Mouse (Mus musculus): ENCODE data around the gene 3110009E18Rik.

- TF ChIP-seq CTCF (IDR thresholded peaks at IDR 0.05; ENCODE audit: extremely low read depth, insufficient read depth, low read length) (0 out of 2 replicates have a peak, but pooled peaks have one; percentile 3), POLR2A (IDR thresholded peaks at IDR 0.05; ENCODE audit: extremely low read depth, insufficient read depth, low read length) (no peak)
Observed at GRCm38 (mm10) chr1:120190300-120190699, 69.3 kb downstream of the 3110009E18Rik start.

Measured in cortical plate, adult 2 months (tissue).